1 mouse cellular context compared by ENCODE assay signal in the genomic region with DNA sequence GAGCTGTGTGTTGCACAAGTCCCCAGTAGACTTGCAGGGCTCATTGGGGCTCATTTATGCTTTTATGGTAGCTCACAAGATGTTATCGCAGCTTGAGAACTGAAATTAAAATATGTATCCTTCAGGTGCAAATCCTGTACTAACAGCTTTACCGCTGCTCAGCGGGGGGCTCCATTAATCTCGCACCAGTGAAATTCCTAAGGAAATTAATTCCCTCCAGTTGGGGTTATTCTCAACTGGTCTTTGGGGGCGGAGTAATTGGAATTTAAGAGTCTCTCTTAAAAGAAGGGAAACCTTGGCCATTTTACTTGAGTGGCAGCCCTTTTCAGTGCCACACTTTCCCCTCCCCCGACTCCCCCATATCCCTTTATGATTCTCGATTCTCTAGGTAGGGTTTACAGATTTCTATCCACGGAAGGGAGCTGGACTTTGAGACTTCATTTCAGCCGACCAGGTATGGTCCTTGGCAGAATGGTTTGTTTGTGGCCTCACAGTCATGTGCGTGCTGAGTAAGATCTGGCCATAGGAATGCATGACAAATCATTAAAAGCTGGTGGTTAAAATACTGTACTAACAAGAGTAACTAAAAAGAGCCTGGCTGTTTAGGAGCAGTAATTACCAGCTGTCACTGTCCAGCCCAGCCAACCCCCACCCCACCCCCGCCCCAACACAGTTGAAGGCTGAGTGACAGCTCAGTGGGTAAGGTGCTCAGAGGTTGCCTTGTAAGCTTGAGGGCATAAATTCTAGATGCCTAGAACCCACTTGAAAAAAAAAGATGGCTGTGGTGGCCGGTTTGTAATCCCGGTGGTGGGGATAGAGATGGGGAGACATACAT.
TF ChIP-seq lines count a peak whose summit lies in the region.

No protein-coding gene starts in this region.

TF ChIP-seq in myocyte, 11 proteins besides CTCF, POLR2A, EP300 and RAD21:
- TF ChIP-seq POLR2AphosphoS2 (IDR thresholded peaks at IDR 0.05; ENCODE audit: insufficient read length, low read depth), result no peak
- TF ChIP-seq MYOD1 (IDR thresholded peaks at IDR 0.05; ENCODE audit: control insufficient read depth in 1 of 3, insufficient read length in 2 of 3, low read depth in 2 of 3), result peak in 1 of 3 experiments; percentile 43
- no peak for TF ChIP-seq MYOG (IDR thresholded peaks at IDR 0.05; ENCODE audit: control insufficient read depth in 1 of 3, insufficient read depth in 1 of 3, insufficient read length in 2 of 3, low read depth in 2 of 3)
- TF ChIP-seq CEBPB (IDR thresholded peaks at IDR 0.05; ENCODE audit: insufficient read depth, poor library complexity, severe bottlenecking), result no peak
- no peak for TF ChIP-seq E2F4 (IDR thresholded peaks at IDR 0.05; ENCODE audit: insufficient read depth)
- TF ChIP-seq MAX (IDR thresholded peaks at IDR 0.05; ENCODE audit: low read depth), result no peak
- no peak for TF ChIP-seq USF1 (IDR thresholded peaks at IDR 0.05; ENCODE audit: low read depth)
